Mouse (Mus musculus): Measurements from ENCODE around the gene Gm28845. TPM values are rescaled to one million over a fixed set of nuclear protein-coding genes. Genes with fewer than 3 reads are reported as not detected.

Gene Gm28845
- polyA plus RNA-seq (2012; rRNA removed) (0.08 TPM in 1 of 2 replicates, not detected in the other), polyA plus RNA-seq (2014; fragmentation: Nextera tagmentation; extraction: Ambion mirVana) (not detected in 2 replicates)

GRCm38 (mm10) chr1:65119438-65119837 is at the start of gene Gm28845:
Gene Gm28845 (minus strand): TSS chr1:65119558.
- Histone ChIP-seq H3K4me2 (ENCODE audit: low read depth) (no peak within 1 kb of the TSS), H3K36me3 (replicated peaks; ENCODE audit: control insufficient read depth, insufficient read depth, low read depth) (no peaks in the 10 kb centered on the region), H3K27me3 (ENCODE audit: control insufficient read depth, insufficient read depth, low read length) (no peaks in the 10 kb centered on the region), H3K4me3 (ENCODE audit: insufficient read depth in 1 of 2, low read depth in 2 of 2, low read length in 2 of 2) (no peak within 1 kb of the TSS), H3K27ac (no peak within 1 kb of the TSS), H3K9ac (replicated peaks) (no peak within 1 kb of the TSS), H3K4me1 (replicated peaks; ENCODE audit: control insufficient read depth in 2 of 2, insufficient read depth in 2 of 2, low read length in 1 of 2) (peaks cover 0 to 3% of the 10 kb centered on the region in 2 experiments; a peak in 1 of 4 replicates), H3K9me3 (ENCODE audit: control insufficient read depth, low read length) (no peaks in the 10 kb centered on the region)
- ATAC-seq (ENCODE audit: insufficient read depth): no peak
- DNase-seq (ENCODE audit: low read depth in 3 of 3, low spot score in 3 of 3): no peak
- no peak for TF ChIP-seq CTCF (IDR thresholded peaks at IDR 0.05; ENCODE audit: low read depth)
- no peak for TF ChIP-seq EP300 (IDR thresholded peaks at IDR 0.05; ENCODE audit: low read depth)
- 79% methylated on average over 1 of the region's 1 CpGs for WGBS (ENCODE audit: insufficient replicate concordance)

- peaks cover 0 to 4% of the 10 kb centered on the region in 2 experiments; a peak in 1 of 4 replicates for H3K4me1 ChIP-seq (replicated peaks; ENCODE audit: control insufficient read depth in 2 of 2, insufficient read depth in 2 of 2, low read length in 1 of 2)
- no peaks in the 10 kb centered on the region for H3K9me3 ChIP-seq (ENCODE audit: control insufficient read depth, low read length)
- no peak for DNase-seq (ENCODE audit: low read depth in 3 of 3, low spot score in 3 of 3)
- TF ChIP-seq EP300 (IDR thresholded peaks at IDR 0.05; ENCODE audit: low read depth): no peak
- TF ChIP-seq CTCF (IDR thresholded peaks at IDR 0.05; ENCODE audit: low read depth): no peak
- no peaks in the 10 kb centered on the region for H3K27me3 ChIP-seq (ENCODE audit: control insufficient read depth, insufficient read depth, low read length)
- no peak overlapping the region for H3K4me3 ChIP-seq (ENCODE audit: insufficient read depth in 1 of 2, low read depth in 2 of 2, low read length in 2 of 2)
- H3K27ac ChIP-seq: no peak overlapping the region
- H3K36me3 ChIP-seq (replicated peaks; ENCODE audit: control insufficient read depth, insufficient read depth, low read depth): peaks cover 13% of the 10 kb centered on the region
- H3K4me2 ChIP-seq (ENCODE audit: low read depth): no peak overlapping the region
- H3K9ac ChIP-seq (replicated peaks): no peak overlapping the region
- whole genome bisulfite sequencing (ENCODE audit: insufficient replicate concordance): 74% methylated on average over 1 of the region's 1 CpGs
- no peak for ATAC-seq (ENCODE audit: insufficient read depth)
Observed at GRCm38 (mm10) chr1:65167496-65167895, 48.1 kb upstream of the Gm28845 start.

GRCm38 (mm10) chr1:65162210-65162609 is 42.9 kb upstream of the Gm28845 start:
- no peak for DNase-seq (ENCODE audit: low read depth in 3 of 3, low spot score in 3 of 3)
- Histone ChIP-seq H3K4me2 (ENCODE audit: low read depth) (no peak overlapping the region), H3K9ac (replicated peaks) (no peak overlapping the region), H3K4me3 (ENCODE audit: insufficient read depth in 1 of 2, low read depth in 2 of 2, low read length in 2 of 2) (no peak overlapping the region), H3K27ac (no peak overlapping the region), H3K27me3 (ENCODE audit: control insufficient read depth, insufficient read depth, low read length) (no peaks in the 10 kb centered on the region), H3K4me1 (replicated peaks; ENCODE audit: control insufficient read depth in 2 of 2, insufficient read depth in 2 of 2, low read length in 1 of 2) (peaks cover 0 to 4% of the 10 kb centered on the region in 2 experiments; a peak in 1 of 4 replicates), H3K36me3 (replicated peaks; ENCODE audit: control insufficient read depth, insufficient read depth, low read depth) (peaks cover 17% of the 10 kb centered on the region), H3K9me3 (ENCODE audit: control insufficient read depth, low read length) (no peaks in the 10 kb centered on the region)
- WGBS (ENCODE audit: insufficient replicate concordance): 72% methylated on average over 1 of the region's 1 CpGs
- ATAC-seq (ENCODE audit: insufficient read depth): no peak
- no peak for TF ChIP-seq EP300 (IDR thresholded peaks at IDR 0.05; ENCODE audit: low read depth)
- no peak for TF ChIP-seq CTCF (IDR thresholded peaks at IDR 0.05; ENCODE audit: low read depth)

GRCm38 (mm10) chr1:65156111-65156510 is 36.8 kb upstream of the Gm28845 start:
- H3K4me3 ChIP-seq (ENCODE audit: insufficient read depth in 1 of 2, low read depth in 2 of 2, low read length in 2 of 2): no peak overlapping the region
- H3K9me3 ChIP-seq (ENCODE audit: control insufficient read depth, low read length): no peaks in the 10 kb centered on the region
- DNase-seq (ENCODE audit: low read depth in 3 of 3, low spot score in 3 of 3): no peak
- H3K4me2 ChIP-seq (ENCODE audit: low read depth): no peak overlapping the region
- no peak overlapping the region for H3K9ac ChIP-seq (replicated peaks)
- H3K4me1 ChIP-seq (replicated peaks; ENCODE audit: control insufficient read depth in 2 of 2, insufficient read depth in 2 of 2, low read length in 1 of 2): 0 out of 4 replicates have a peak, but pooled peaks cover 0 to 2% of the 10 kb centered on the region in 2 experiments
- 72% methylated on average over 5 of the region's 5 CpGs for WGBS (ENCODE audit: insufficient replicate concordance)
- ATAC-seq (ENCODE audit: insufficient read depth): no peak
- no peak overlapping the region for H3K27ac ChIP-seq
- TF ChIP-seq CTCF (IDR thresholded peaks at IDR 0.05; ENCODE audit: low read depth) (no peak), EP300 (IDR thresholded peaks at IDR 0.05; ENCODE audit: low read depth) (no peak)
- peaks cover 4% of the 10 kb centered on the region; the same call in 1 of the 2 replicates for H3K36me3 ChIP-seq (replicated peaks; ENCODE audit: control insufficient read depth, insufficient read depth, low read depth)
- no peaks in the 10 kb centered on the region for H3K27me3 ChIP-seq (ENCODE audit: control insufficient read depth, insufficient read depth, low read length)

- Histone ChIP-seq H3K9ac (replicated peaks) (no peak overlapping the region), H3K4me2 (ENCODE audit: low read depth) (no peak overlapping the region), H3K36me3 (replicated peaks; ENCODE audit: control insufficient read depth, insufficient read depth, low read depth) (peaks cover 4% of the 10 kb centered on the region; the same call in 1 of the 2 replicates), H3K9me3 (ENCODE audit: control insufficient read depth, low read length) (no peaks in the 10 kb centered on the region), H3K4me3 (ENCODE audit: insufficient read depth in 1 of 2, low read depth in 2 of 2, low read length in 2 of 2) (no peak overlapping the region), H3K27ac (no peak overlapping the region), H3K27me3 (ENCODE audit: control insufficient read depth, insufficient read depth, low read length) (no peaks in the 10 kb centered on the region), H3K4me1 (replicated peaks; ENCODE audit: control insufficient read depth in 2 of 2, insufficient read depth in 2 of 2, low read length in 1 of 2) (0 out of 4 replicates have a peak, but pooled peaks cover 0 to 2% of the 10 kb centered on the region in 2 experiments)
- ATAC-seq (ENCODE audit: insufficient read depth) (no peak), DNase-seq (ENCODE audit: low read depth in 3 of 3, low spot score in 3 of 3) (no peak)
- TF ChIP-seq CTCF (IDR thresholded peaks at IDR 0.05; ENCODE audit: low read depth) (no peak), EP300 (IDR thresholded peaks at IDR 0.05; ENCODE audit: low read depth) (no peak)
Observed at GRCm38 (mm10) chr1:65154814-65155213, 35.5 kb upstream of the Gm28845 start.

Data from liver, embryonic 14.5 days (tissue).